Mouse (Mus musculus): ENCODE measurements around the gene Pold4.

The Pold4 gene

DNA sequence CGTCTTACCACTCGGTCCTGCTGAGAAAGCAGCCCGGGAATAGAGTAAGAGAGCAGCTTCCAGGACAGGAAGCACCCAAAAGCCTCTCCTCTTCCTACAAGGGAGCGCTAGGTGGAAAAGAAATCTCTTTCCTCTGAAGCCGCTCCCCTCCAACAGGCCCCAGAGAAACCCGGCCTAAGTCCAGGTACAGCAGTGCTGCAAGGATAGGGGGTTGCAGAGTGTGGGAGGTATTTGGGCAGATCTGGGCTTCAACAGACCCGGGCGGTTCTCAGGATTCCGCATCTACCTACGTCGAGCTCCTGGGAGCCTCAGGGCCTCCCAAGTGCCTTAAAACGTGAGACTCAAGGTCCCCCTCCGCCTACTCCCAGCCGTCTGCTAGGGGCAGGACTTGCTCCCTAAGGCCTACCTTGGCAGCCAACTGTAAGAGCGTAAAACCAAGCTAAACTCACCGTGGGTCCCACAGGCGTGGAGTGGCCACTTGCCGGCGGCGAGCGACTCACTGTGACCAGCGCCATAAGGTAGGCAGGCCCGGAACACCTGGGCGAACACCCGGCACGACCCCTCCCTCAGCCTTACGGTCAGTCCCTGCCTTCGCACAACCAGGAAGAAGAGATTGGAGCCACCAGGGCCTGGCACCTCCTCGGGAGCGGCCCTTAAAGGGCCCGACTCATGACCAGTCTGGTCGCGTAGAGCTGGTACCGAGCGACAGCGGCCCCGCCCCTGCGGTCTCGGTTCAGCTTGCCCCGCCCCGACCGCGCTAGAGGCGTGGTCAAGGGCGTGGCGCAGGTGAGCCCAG lies 37.1 kb downstream of the Pold4 start, which contains the start of gene Ssh3:
TSS of gene Ssh3 (minus strand) at position 615 of the 796 bp plus-strand sequence.
- peak; percentile 51 to 74 for DNase-seq (ENCODE audit: low spot score in 2 of 2)

DNA sequence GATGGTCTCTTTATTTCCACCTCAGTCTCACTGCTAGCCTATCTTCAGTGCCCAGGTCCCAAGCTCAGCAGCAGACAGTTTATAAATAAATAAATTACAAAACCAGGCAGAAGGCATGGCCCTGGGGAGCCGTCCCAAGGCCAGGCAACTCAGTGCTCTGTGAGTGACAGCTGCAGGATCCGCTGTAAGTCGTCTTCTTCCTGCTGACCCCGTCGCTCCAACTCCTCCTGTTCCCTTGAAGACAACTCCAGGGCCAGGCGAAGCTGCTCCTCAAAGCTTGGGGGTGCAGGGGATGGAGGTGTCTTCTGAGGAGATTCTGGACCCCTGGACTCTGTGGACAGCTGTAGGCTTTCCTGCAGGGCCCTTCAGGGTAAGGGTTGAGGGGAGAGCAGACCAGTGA lies 38.5 kb downstream of the Pold4 start:
- no peak for DNase-seq (ENCODE audit: low spot score in 2 of 2)

DNA sequence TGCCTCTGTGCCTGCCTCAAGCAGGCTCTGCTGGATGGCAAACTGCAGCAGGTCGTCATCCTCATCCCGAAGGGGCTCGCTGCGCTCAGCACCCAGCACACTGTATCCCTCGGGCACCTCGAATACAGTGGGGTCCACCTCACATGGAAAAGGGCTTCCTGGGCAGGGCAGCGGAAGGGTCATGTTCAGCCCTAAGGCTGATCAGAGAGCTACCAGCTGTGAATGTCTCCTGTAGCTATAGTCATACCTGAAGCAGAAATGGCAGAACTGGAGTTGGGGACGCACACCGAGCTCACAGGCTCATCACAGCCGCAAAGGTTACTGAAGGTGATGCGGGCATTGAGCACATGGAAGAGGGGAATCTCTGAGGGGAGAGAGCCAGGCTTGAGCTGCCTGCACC lies 39.3 kb downstream of the Pold4 start:
- no peak for DNase-seq (ENCODE audit: low spot score in 2 of 2)

- DNase-seq (ENCODE audit: low spot score in 2 of 2), result peak in 1 of 2 experiments; percentile 61
Measured at GRCm38 (mm10) chr19:4279487-4279886, 47.8 kb downstream of the Pold4 start.

- no peak for DNase-seq (ENCODE audit: low spot score in 2 of 2)
Measured at GRCm38 (mm10) chr19:4280425-4280824, 48.7 kb downstream of the Pold4 start.

DNA sequence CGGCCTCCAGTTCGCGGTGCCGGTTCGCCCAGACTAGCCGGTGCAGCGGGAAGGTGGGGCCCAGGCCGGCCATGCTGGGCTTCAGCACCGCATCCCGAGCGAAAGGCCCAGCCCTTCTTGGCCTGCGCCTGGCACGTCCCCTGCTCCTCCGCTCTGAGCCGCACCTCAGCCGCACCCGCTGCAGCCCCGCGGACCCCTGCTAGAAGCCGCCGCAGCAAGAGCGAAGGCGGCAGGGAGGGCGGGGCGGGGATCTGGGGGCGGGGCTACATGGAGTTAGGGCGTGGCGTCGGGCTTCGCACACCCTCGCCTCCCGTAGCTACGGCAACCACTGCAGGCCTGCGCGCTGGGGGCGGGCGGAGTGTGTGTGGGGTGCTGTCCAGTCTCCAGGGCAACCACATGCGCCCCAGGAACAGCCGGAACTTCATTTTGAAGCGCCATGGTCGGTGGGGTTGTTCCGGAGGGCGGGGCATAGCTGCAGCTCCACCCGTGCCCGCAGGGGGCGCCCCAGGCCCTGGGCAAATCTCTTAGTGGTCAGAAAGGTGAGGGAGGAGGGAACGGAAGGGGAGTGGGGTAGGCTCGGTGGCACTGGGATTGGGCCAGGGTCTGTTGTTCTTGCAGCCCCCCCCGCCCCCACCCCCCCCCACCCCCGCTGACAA lies 51.3 kb downstream of the Pold4 start, which contains the start of gene Ankrd13d:
TSS of gene Ankrd13d (minus strand) at position 240 of the 656 bp plus-strand sequence.
- peak; percentile 83 to 90 for DNase-seq (ENCODE audit: low spot score in 2 of 2)

Data from spleen, postnatal 10 days (tissue).